Mouse (Mus musculus): ENCODE measurements at regions not wholly inside any gene's neighbourhood (a gene's known extent, or its start where the extent isn't known, plus 50 kb on each side); places are given as distances from the start of the nearest gene placed in this dataset.

GRCm38 (mm10) chr12:39047126-39047525, 267.9 kb downstream of the Etv1 start:
- TF ChIP-seq CTCF (IDR thresholded peaks at IDR 0.05; ENCODE audit: low read depth) = no peak
- TF ChIP-seq EP300 (IDR thresholded peaks at IDR 0.05; ENCODE audit: low read depth) = no peak

Data from liver, embryonic 14.5 days (tissue).